Mouse (Mus musculus) CH12.LX (cell line): Measurements from ENCODE around the gene Mier1. TPM values are rescaled to one million over a fixed set of nuclear protein-coding genes. Genes with fewer than 3 reads are reported as not detected.

Experiments
- DNase-seq: peaks from one replicate; pipeline ENCODE4 v3.0.0-alpha.2; 2013; ENCODE audit errors: extremely low read depth
- H3K27ac ChIP-seq: 2 replicates; pipeline ENCODE4 v1.5.1; 2012; ENCODE audit warnings: low read depth, mild to moderate bottlenecking, control low read depth, moderate library complexity; ENCODE audit not compliant: insufficient read depth
- H3K27me3 ChIP-seq: replicated peaks from 2 replicates; pipeline ENCODE3; 2012; ENCODE audit warnings: inconsistent platforms
- H3K36me3 ChIP-seq, 2 experiments: replicated peaks in 1 of 2; 2 replicates each; pipeline versions ENCODE3 to v1.6.1; 2012; ENCODE audit warnings: inconsistent platforms in 1 of 2, low read length in 1 of 2, mild to moderate bottlenecking in 1 of 2, mixed read lengths in 1 of 2, moderate library complexity in 1 of 2; ENCODE audit not compliant: control insufficient read depth in 1 of 2, insufficient read depth in 1 of 2
- H3K4me1 ChIP-seq, 2 experiments: 2 replicates each; pipeline ENCODE4 v1.6.1; 2012; ENCODE audit warnings: inconsistent platforms in 1 of 2, moderate library complexity in 1 of 2; ENCODE audit not compliant: insufficient read depth in 2 of 2, control insufficient read depth in 1 of 2
- H3K4me2 ChIP-seq: 2 replicates; pipeline ENCODE4 v1.6.1; 2012; ENCODE audit warnings: low read depth, mild to moderate bottlenecking, control low read depth; ENCODE audit not compliant: poor library complexity, insufficient read depth, severe bottlenecking
- H3K4me3 ChIP-seq, 3 experiments: fragments of 150-350 bp in 1 of 3; sonication (generic) in 1 of 3; replicated peaks in 1 of 3; 2 replicates each; pipeline versions ENCODE3 to v1.5.1; 2011 to 2012; ENCODE audit warnings: low read depth in 2 of 3, low read length in 2 of 3, mild to moderate bottlenecking in 2 of 3, moderate library complexity in 2 of 3, control low read depth in 1 of 3, improper control_type of control experiment in 1 of 3, inconsistent platforms in 1 of 3, mixed read lengths in 1 of 3; ENCODE audit not compliant: poor library complexity in 1 of 3
- H3K79me2 ChIP-seq: replicated peaks from 2 replicates; pipeline ENCODE4 v1.6.1; 2012; ENCODE audit warnings: mild to moderate bottlenecking, moderate library complexity; ENCODE audit not compliant: control insufficient read depth, poor library complexity, insufficient read depth, severe bottlenecking; ENCODE audit errors: extremely low read depth
- H3K9ac ChIP-seq: 2 replicates; pipeline ENCODE4 v1.6.1; 2012; ENCODE audit warnings: low read depth, mild to moderate bottlenecking, control low read depth, moderate library complexity; ENCODE audit not compliant: insufficient read depth
- H3K9me3 ChIP-seq: replicated peaks from 2 replicates; pipeline ENCODE3; 2012; ENCODE audit warnings: low read length, inconsistent platforms, mixed read lengths
- BHLHE40 ChIP-seq: IDR thresholded peaks from 2 replicates; pipeline ENCODE4 v1.6.1; 2011; ENCODE audit warnings: mild to moderate bottlenecking, low read depth, low read length, improper control_type of control experiment
- CHD1 ChIP-seq: IDR thresholded peaks from 2 replicates; pipeline ENCODE4 v1.6.1; 2012; ENCODE audit warnings: low read depth, low read length, improper control_type of control experiment, inconsistent platforms
- CHD2 ChIP-seq: IDR thresholded peaks from 2 replicates; pipeline ENCODE4 v1.6.1; 2011; ENCODE audit warnings: low read length, improper control_type of control experiment
- E2F4 ChIP-seq: IDR thresholded peaks from 2 replicates; pipeline ENCODE4 v1.6.1; 2011; ENCODE audit warnings: low read depth, low read length, improper control_type of control experiment; ENCODE audit not compliant: insufficient replicate concordance
- ELF1 ChIP-seq: IDR thresholded peaks from 2 replicates; pipeline ENCODE4 v1.6.1; 2014; ENCODE audit warnings: low read depth, mild to moderate bottlenecking, inconsistent platforms, low read length, improper control_type of control experiment
- ETS1 ChIP-seq: conservative IDR thresholded peaks from 2 replicates; pipeline ENCODE4 v1.6.1; 2012; ENCODE audit warnings: low read depth, mild to moderate bottlenecking, inconsistent platforms, low read length, improper control_type of control experiment, moderate library complexity
- HCFC1 ChIP-seq: IDR thresholded peaks from 2 replicates; pipeline ENCODE4 v1.6.1; 2012; ENCODE audit warnings: low read depth, mild to moderate bottlenecking, inconsistent platforms, low read length, improper control_type of control experiment
- JUND ChIP-seq: conservative IDR thresholded peaks from 2 replicates; pipeline ENCODE4 v1.6.1; 2011; ENCODE audit warnings: low read depth, low read length, improper control_type of control experiment
- KAT2A ChIP-seq: IDR thresholded peaks from 2 replicates; pipeline ENCODE4 v1.6.1; 2012; ENCODE audit warnings: low read length, improper control_type of control experiment, inconsistent platforms; ENCODE audit not compliant: insufficient replicate concordance
- MAFK ChIP-seq: IDR thresholded peaks from 2 replicates; pipeline ENCODE4 v1.6.1; 2011; ENCODE audit warnings: low read length, improper control_type of control experiment; ENCODE audit not compliant: insufficient replicate concordance
- MAX ChIP-seq: IDR thresholded peaks from 2 replicates; pipeline ENCODE4 v1.6.1; 2011; ENCODE audit warnings: low read length, improper control_type of control experiment
- MAZ ChIP-seq: IDR thresholded peaks from 2 replicates; pipeline ENCODE4 v1.6.1; 2012; ENCODE audit warnings: low read depth, mild to moderate bottlenecking, inconsistent platforms, low read length, improper control_type of control experiment, moderate library complexity
- MEF2A ChIP-seq: IDR thresholded peaks from 2 replicates; pipeline ENCODE4 v1.6.1; 2014; ENCODE audit warnings: low read depth, mild to moderate bottlenecking, inconsistent platforms, low read length, improper control_type of control experiment, borderline replicate concordance
- MXI1 ChIP-seq: IDR thresholded peaks from 2 replicates; pipeline ENCODE4 v1.6.1; 2011; ENCODE audit warnings: mild to moderate bottlenecking, low read depth, low read length, improper control_type of control experiment
- NRF1 ChIP-seq: IDR thresholded peaks from 2 replicates; pipeline ENCODE4 v1.6.1; 2014; ENCODE audit warnings: low read depth, mild to moderate bottlenecking, inconsistent platforms, low read length, improper control_type of control experiment, moderate library complexity
- PAX5 ChIP-seq: IDR thresholded peaks from 2 replicates; pipeline ENCODE4 v1.6.1; 2012; ENCODE audit warnings: low read length, inconsistent platforms, mixed read lengths
- POLR2A ChIP-seq: IDR thresholded peaks from 2 replicates; pipeline ENCODE4 v1.6.1; 2011; ENCODE audit warnings: low read depth, mild to moderate bottlenecking, improper control_type of control experiment, low read length
- POLR2AphosphoS2 ChIP-seq: IDR thresholded peaks from 2 replicates; pipeline ENCODE4 v1.6.1; 2011; ENCODE audit warnings: low read depth, low read length, improper control_type of control experiment
- SIN3A ChIP-seq: IDR thresholded peaks from 2 replicates; pipeline ENCODE4 v1.6.1; 2012; ENCODE audit warnings: low read length, improper control_type of control experiment, inconsistent platforms
- TCF12 ChIP-seq: IDR thresholded peaks from 2 replicates; pipeline ENCODE4 v1.6.1; 2014; ENCODE audit warnings: low read depth, mild to moderate bottlenecking, inconsistent platforms, low read length, improper control_type of control experiment
- USF1 ChIP-seq: IDR thresholded peaks from 2 replicates; pipeline ENCODE4 v1.6.1; 2014; ENCODE audit warnings: low read depth, mild to moderate bottlenecking, inconsistent platforms, low read length, improper control_type of control experiment
- ZKSCAN1 ChIP-seq: IDR thresholded peaks from 2 replicates; pipeline ENCODE4 v1.6.1; 2012; ENCODE audit warnings: low read depth, inconsistent platforms, low read length, improper control_type of control experiment, borderline replicate concordance
- ZMIZ1 ChIP-seq: IDR thresholded peaks from 2 replicates; pipeline ENCODE4 v1.6.1; 2012; ENCODE audit warnings: low read depth, mild to moderate bottlenecking, inconsistent platforms, low read length, improper control_type of control experiment
- dilution Hi-C: fragments of 300-500 bp; cut with MboI; formaldehyde crosslinking; loops from 2 replicates; pipeline ENCODE4 v1.14.3; 2020; ENCODE audit warnings: low sequenced_read_pairs; ENCODE audit not compliant: extremely low pct_unique_long_range_greater_than_20kb, extremely low pct_ligation_motif_present
- in situ Hi-C: fragments of 300-500 bp; cut with MboI; formaldehyde crosslinking; loops from 3 replicates; pipeline ENCODE4 v1.14.3; 2019; ENCODE audit warnings: low sequenced_read_pairs, low pct_ligation_motif_present, low pct_unique_long_range_greater_than_20kb, mixed read lengths
- polyA plus RNA-seq: library from polyadenylated mRNA; unstranded; fragments of >175 nt; gene quantifications from 2 replicates; pipeline ENCODE4 v1.2.1, GENCODE M21; 2012; ENCODE audit warnings: low read depth; ENCODE audit not compliant: insufficient read length
- total RNA-seq, 2 experiments: library from RNA; depleted of rRNA; stranded (reverse); fragments of 300-350 nt in 1 of 2; fragments of >200 nt in 1 of 2; gene quantifications; 2 replicates each; pipeline ENCODE4 v1.2.3; 2012 to 2014

The Mier1 gene
- total and polyA plus RNA-seq, 3 experiments = 22.5 to 35.0 (median 34.4) TPM

- H3K4me2 ChIP-seq = no peak overlapping the region
- no peaks in the 10 kb centered on the region for H3K4me1 ChIP-seq
- dilution Hi-C loops = no loop called here
- no peaks in the 10 kb centered on the region for H3K9me3 ChIP-seq
- H3K4me3 ChIP-seq = no peak overlapping the region
- H3K36me3 ChIP-seq = no peaks in the 10 kb centered on the region
- no peaks in the 10 kb centered on the region for H3K79me2 ChIP-seq
- no peak for DNase-seq
- H3K9ac ChIP-seq = no peak overlapping the region
- in situ Hi-C loops = no loop called here
- no peaks in the 10 kb centered on the region for H3K27me3 ChIP-seq
- no peak for TF ChIP-seq POLR2A
- TF ChIP-seq ZMIZ1 = no peak
- TF ChIP-seq CHD1 = no peak
- no peak for TF ChIP-seq ETS1
- no peak for TF ChIP-seq MXI1
- TF ChIP-seq BHLHE40 = no peak
- no peak for TF ChIP-seq MAFK
- TF ChIP-seq SIN3A = no peak
- TF ChIP-seq MAZ = no peak
- no peak for TF ChIP-seq CHD2
- TF ChIP-seq KAT2A = no peak
- no peak for TF ChIP-seq ZKSCAN1
- TF ChIP-seq NRF1 = no peak
- no peak for TF ChIP-seq JUND
- no peak for TF ChIP-seq TCF12
- no peak for TF ChIP-seq ELF1
- TF ChIP-seq HCFC1 = no peak
- no peak for TF ChIP-seq POLR2AphosphoS2
- no peak overlapping the region for H3K27ac ChIP-seq
These were observed 49.8 kb upstream of the Mier1 start for GRCm38 (mm10) chr4:103064421-103064820.

- no peak for DNase-seq
- dilution Hi-C loops = no loop called here
- H3K4me2 ChIP-seq = no peak overlapping the region
These were observed 49.2 kb upstream of the Mier1 start for GRCm38 (mm10) chr4:103064976-103065375.

More at GRCm38 (mm10) chr4:103064976-103065375, 49.2 kb upstream of the Mier1 start:
- in situ Hi-C loops = no loop called here
- Histone ChIP-seq H3K27ac (no peak overlapping the region), H3K4me3 (no peak overlapping the region), H3K9me3 (no peaks in the 10 kb centered on the region), H3K79me2 (no peaks in the 10 kb centered on the region), H3K27me3 (no peaks in the 10 kb centered on the region)
- no peak for TF ChIP-seq CHD1
- TF ChIP-seq MXI1 = no peak
- TF ChIP-seq ETS1 = no peak
- no peak for TF ChIP-seq PAX5
- TF ChIP-seq MAX = no peak
- TF ChIP-seq E2F4 = no peak
- no peak for TF ChIP-seq USF1
- TF ChIP-seq MEF2A = no peak
- no peak for TF ChIP-seq POLR2AphosphoS2
- no peak for TF ChIP-seq HCFC1
- TF ChIP-seq, all 38 proteins: peak for 0
- no peaks in the 10 kb centered on the region for H3K4me1 ChIP-seq
- no peak overlapping the region for H3K9ac ChIP-seq
- H3K36me3 ChIP-seq = no peaks in the 10 kb centered on the region
